Mouse (Mus musculus): ENCODE data around the gene Uaca.

GRCm38 (mm10) chr9:60744971-60745370 lies 49.4 kb upstream of the Uaca start:
- TF ChIP-seq POLR2A (IDR thresholded peaks at IDR 0.05; ENCODE audit: extremely low read depth, insufficient read depth, low read length) (no peak), CTCF (IDR thresholded peaks at IDR 0.05; ENCODE audit: extremely low read depth, insufficient read depth, low read length) (no peak)
